Mouse (Mus musculus): ENCODE measurements at regions not wholly inside any gene's neighbourhood (a gene's known extent, or its start where the extent isn't known, plus 50 kb on each side); places are given as distances from the start of the nearest gene placed in this dataset.

DNA sequence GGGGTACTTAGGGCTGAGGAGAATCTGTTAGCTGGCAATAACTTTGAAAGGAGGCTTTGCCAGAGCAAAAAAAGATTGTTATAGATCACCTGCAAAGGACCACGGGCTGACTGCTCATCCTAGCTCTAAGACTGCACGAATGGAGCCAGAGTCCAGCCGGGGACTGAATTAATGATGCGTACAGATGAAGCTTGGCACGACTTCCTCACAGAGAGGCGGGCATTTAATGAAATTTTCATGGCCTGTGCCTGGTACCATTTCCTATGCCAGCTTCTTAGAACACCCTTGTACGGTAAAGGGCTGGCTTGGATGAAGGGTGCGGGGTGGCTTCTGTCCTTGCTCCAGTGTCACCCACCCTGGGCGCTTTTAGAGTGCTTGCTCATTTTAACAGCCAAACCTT is 166.0 kb upstream of the Prok2 start:
- DNase-seq (ENCODE audit: extremely low spot score in 1 of 2, low spot score in 2 of 2): no peak
- intact Hi-C loops (cut with DNase I): loop anchor here (10.0 kb wide), 1 partner anchor 393 kb away; the partner anchor contains the start of gene Rybp

DNA sequence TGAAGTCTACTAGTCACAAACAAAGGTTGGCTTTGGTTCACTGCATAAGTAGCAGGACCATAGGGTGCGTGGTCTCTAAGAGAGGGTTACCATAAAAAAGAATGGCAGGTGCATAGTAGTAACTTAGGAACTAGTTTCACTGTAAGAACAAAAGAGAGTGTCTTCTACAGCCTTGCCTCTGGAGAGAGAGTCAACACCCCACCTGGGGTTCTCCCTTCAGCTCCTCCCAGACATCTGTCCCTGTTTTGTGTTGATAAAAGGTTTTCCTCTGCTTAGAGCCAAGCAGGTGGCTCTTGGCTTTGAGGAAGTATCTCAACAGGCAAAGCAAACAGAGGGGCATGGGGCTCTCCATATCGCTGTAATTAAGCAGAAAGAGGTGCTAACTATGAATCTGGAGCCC is 165.6 kb upstream of the Prok2 start:
- intact Hi-C loops (cut with DNase I): loop anchor here (10.0 kb wide), 1 partner anchor 393 kb away; the partner anchor contains the start of gene Rybp
- DNase-seq (ENCODE audit: extremely low spot score in 1 of 2, low spot score in 2 of 2): no peak

DNA sequence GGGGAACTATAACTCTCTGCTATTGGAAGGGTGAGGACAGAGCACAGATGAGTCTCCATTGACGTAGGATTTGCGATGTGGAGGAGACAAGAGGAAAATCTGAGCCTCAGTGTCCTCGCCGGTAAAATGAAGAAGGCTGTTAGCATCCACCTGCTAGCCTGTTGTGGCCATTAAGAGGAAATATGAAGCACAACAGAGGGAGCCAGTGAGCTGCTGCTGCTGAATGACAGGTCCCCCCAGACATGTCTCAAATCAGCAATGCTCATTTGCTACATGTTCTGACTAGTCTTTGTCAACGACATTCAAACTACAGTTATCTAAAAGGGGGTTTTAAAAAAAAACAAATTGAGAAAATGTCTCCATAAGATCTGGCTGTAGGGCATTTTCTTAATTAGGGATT is 164.6 kb upstream of the Prok2 start:
- intact Hi-C loops (cut with DNase I): loop anchor here (10.0 kb wide), 1 partner anchor 394 kb away; the partner anchor contains the start of gene Rybp
- DNase-seq (ENCODE audit: extremely low spot score in 1 of 2, low spot score in 2 of 2): no peak

DNA sequence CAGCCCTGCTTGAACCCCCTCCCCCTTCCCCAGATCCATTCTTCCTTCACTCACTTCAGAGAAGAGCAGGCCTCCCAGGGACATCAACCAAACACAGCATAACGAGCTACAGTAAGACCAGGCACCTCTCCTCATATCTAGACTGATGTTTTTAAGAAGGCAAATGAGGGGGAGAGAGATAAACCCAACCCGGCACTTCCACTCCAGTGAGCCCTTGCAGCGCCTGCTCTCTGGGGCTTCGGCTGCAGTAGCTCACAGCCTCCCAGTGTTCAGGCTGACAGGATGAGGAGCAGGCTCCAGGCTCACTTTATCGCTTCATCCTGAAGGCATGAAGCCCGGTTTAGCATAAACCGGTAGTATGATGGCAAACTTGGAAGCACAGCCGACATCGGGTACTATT is 162.9 kb upstream of the Prok2 start:
- intact Hi-C loops (cut with DNase I): no loop called here
- DNase-seq (ENCODE audit: extremely low spot score in 1 of 2, low spot score in 2 of 2): no peak

DNA sequence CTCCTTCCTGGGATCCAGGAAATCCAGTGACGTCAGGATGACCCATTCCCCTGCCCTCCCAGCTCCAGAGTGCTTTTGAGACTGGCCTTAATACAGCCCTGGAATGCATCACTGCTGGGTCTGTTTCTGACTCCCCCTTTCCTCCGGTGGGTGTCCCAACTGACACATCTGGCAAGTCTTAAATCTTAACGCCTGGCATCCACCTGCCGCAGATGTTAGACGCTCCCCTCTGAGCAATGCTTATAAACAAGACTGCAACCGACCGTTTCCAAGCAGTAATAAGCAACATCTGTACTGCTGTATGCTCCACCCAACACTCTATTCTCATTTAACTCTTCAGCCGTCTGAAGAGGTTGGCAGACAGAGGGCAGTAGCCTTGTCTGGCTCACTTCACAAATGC is 161.7 kb upstream of the Prok2 start:
- intact Hi-C loops (cut with DNase I): no loop called here
- no peak for DNase-seq (ENCODE audit: extremely low spot score in 1 of 2, low spot score in 2 of 2)

DNA sequence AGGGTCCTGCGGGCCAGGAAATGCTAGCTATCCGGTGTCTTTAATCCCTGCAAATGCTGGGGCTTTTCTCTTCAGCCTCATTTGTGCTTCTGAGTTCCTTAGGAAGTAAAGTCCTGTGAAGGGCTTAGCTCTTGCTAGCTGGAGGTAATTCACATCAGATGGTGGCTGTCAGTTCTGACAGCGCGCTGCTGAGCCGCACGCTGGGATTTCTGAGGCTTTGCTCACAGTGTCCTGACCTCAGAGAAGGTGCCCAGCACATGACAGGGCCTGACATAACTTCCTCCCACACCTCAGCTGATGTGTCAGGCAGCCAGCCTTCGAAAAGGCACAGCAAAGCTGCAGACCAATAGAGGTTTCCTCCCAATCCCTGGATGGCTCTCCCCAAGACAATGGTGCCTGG is 158.6 kb upstream of the Prok2 start:
- intact Hi-C loops (cut with DNase I): no loop called here
- no peak for DNase-seq (ENCODE audit: extremely low spot score in 1 of 2, low spot score in 2 of 2)

DNA sequence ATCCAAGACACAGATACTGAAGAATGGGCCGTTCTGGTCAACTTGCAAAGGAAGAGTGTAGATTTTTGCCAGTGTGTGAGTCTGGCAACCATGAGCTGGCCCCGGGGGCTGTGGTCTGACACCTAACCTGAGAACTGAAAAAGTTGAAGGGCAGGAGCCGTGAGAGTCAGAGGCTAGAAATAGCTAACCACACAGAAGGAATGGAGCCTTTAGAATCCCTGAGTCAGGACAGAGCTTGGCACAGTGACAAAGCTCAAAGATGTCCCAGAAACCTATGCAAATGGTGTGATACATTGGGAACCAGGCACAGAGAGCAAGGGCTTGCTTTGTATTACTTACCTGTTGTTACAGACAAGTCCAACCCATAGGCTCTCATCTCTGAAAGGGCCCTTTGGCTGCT is 157.9 kb upstream of the Prok2 start:
- no peak for DNase-seq (ENCODE audit: extremely low spot score in 1 of 2, low spot score in 2 of 2)
- intact Hi-C loops (cut with DNase I): no loop called here

DNA sequence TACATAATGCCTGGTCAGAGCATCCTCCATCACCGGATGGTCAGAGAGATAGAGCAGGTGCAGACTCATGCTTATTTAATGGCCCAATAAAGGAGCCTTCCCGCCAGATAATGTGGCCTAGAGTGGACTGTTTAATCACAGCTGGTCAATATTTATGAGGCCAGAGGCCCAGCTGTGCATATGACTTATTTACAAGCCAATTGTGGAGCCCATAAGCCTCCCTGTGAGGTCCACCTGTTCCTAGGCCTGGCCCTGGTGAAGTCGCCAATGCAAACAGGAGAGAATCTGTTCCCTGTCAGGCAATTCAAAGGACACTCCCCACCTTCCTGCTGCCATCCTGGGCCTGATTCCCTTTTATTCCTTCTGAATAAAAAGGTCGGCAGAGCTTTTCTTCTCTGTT is 155.4 kb upstream of the Prok2 start:
- intact Hi-C loops (cut with DNase I): no loop called here
- no peak for DNase-seq (ENCODE audit: extremely low spot score in 1 of 2, low spot score in 2 of 2)

DNA sequence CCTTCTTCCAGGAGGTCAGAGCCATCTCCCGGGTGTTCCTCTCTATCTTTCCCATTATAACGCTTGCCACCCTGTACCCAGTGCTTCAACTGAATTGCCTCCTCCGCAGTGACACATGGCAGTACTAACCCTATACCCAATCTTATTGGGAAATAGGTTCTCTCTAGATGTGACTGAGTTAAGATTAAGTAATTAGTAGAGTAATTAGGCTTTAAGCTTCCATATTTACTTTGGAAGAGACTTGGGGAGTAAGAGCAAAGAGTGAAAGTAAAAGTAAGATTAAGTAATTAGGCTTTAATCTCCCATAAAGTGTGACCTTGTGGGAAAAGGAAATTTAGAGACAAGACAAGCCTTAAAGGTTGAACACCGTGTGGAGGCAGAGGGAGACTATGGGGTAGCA is 148.7 kb upstream of the Prok2 start:
- intact Hi-C loops (cut with DNase I): no loop called here
- no peak for DNase-seq (ENCODE audit: extremely low spot score in 1 of 2, low spot score in 2 of 2)

DNA sequence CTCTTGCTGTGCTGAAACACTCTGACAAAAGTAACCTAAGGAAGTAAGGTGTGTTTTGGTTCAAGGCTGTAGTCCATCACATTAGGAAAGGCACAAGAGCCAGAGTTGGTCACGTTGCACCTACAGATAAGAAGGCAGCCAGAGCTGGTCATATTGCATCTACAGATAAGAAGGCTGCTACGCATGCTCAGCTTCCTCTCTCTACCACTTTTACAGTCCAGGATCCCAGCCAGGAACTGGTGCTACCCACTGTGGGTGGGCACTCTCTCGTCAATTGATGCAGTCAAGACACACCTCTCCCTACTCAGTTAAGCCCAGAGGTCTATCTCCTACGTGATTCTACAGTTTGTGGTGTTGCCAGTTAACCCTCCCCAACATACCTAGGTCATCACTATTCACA is 147.8 kb upstream of the Prok2 start:
- intact Hi-C loops (cut with DNase I): no loop called here

DNA sequence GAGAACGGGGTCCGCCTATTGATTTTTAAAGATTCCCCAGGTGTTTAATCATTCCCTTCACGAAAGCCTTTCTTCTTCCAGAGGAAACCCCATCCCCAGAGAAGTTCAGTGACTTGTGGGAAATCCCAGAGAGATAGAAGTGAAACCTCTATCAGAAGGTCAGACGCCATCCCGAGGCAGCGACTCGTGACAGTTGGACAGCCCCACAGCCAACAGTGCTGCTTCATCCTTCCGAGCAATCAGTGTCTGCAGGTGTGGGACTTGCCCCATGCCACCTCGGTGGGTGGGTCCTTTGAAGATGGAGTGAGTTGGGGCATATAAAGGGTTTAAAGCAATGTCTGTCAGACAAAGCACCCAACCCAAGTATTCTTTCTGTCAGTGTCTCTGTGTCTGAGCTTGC is 139.9 kb upstream of the Prok2 start:
- intact Hi-C loops (cut with DNase I): no loop called here
- peak in 1 of 2 experiments; percentile 13 for DNase-seq (ENCODE audit: extremely low spot score in 1 of 2, low spot score in 2 of 2)

More for the DNA sequence above, 147.8 kb upstream of the Prok2 start:
- no peak for DNase-seq (ENCODE audit: extremely low spot score in 1 of 2, low spot score in 2 of 2)

DNA sequence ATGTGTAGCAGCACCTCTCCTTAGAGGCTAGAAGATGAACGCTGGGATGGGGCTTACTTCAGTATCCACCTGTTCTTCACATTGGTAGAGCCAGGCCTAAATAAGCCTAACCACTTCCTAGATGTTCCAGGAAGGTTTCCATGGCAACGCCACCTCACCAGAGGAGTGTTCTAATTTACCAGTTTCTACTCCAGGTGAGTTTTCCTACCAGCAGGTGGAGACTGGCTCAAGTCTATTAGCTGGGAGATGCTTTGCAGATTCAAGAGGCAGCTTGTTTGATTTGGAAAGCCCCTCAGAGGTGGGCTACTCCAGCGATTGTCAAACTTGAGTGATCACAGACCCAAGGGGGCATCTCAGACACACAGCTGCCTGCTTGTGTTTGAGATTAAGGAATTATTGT is 138.8 kb upstream of the Prok2 start:
- peak; percentile 28 to 37 for DNase-seq (ENCODE audit: extremely low spot score in 1 of 2, low spot score in 2 of 2)
- intact Hi-C loops (cut with DNase I): no loop called here

DNA sequence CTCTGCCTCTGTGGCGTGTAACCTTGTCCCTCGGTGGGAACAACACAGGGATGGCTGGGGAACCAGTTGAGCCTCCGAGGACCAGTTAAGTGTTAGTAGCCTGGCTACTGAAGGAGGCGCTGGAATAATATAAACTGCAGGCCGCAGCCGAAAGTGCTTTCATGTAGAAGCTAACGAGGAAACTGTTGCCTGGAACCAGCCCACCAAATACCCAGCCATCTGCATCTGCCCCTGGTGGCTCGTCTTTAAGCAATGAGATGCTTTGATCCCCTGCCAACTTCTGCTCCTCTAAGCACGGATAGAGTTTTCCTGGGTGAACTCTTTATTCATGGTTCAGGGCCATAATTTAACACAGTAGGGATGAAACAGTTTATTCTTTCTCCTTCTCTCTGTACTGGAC is 137.2 kb upstream of the Prok2 start:
- DNase-seq (ENCODE audit: extremely low spot score in 1 of 2, low spot score in 2 of 2): peak in 1 of 2 experiments; percentile 17
- intact Hi-C loops (cut with DNase I): no loop called here

DNA sequence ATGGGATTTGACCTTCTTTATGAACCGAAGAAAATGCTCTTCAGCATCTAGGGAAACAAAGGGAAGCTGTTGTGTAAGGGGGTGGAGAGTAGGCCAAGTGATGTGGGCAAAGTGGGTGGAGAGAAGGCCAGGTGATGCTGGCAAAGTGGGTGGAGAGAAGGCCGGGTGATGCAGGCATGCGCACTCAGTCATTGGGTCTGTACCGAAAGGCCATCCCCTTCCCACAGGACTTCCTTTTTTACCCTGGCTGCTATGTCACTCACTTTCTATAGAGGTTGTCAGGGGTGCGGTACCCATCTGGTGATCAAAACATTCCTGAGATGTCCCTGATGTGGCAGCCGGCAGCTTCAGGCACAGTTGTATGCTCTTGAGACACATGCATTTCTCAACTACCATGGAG is 131.2 kb upstream of the Prok2 start:
- intact Hi-C loops (cut with DNase I): no loop called here
- no peak for DNase-seq (ENCODE audit: extremely low spot score in 1 of 2, low spot score in 2 of 2)

DNA sequence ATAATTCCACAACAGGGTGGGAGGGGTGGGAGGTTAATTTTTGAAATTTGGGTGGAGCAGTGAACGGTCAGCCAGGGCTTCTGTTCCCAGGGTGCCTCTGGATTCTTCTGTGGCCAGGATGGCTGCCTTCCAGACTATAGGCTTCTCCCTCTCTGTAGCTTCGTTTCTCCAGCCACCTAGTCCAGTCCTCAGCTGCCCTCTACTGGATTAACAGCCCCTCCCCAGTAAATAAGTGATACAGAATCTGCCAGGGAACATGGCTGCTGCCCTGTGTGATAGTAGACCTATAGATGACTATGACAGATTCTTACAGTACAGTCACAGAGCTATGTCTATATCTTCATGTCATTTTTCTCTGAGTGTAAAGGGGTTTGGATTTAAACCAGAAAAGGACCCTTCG is 127.5 kb upstream of the Prok2 start:
- intact Hi-C loops (cut with DNase I): no loop called here
- no peak for DNase-seq (ENCODE audit: extremely low spot score in 1 of 2, low spot score in 2 of 2)

DNA sequence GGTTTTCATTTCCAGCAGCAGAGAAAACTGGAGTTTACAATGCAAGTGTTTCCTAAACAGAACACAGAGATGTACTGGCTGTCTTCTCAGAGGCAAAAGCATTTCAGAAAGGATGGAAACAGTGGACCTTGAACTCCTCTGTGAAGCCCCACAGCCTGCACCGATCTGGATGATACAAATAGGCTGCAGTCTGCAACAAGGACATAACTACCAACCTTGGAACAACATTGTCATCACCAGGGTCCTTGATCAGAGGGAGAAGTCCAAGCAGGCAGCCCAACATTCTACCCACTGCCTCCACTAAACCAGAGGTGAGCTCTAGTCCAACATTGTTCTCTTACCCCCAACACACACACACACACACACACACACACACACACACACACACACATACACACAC is 124.5 kb upstream of the Prok2 start:
- no peak for DNase-seq (ENCODE audit: extremely low spot score in 1 of 2, low spot score in 2 of 2)
- intact Hi-C loops (cut with DNase I): no loop called here

DNA sequence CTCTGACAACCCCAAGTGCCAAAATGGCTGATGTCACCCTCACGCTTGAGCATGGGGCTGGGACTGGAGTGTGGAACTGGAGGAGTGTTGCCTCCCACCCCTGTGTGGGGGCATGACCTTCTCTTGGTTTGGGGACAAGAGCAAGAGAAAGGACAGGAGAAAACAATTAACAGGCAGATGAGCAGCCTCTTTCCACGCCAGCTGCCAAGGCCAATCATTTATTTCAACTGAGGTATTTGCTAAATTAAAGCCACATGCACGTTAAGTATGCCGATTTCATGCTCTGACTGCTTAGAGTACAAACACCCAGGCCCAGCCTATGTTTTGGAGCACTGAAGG is 119.3 kb upstream of the Prok2 start:
- no peak for DNase-seq (ENCODE audit: extremely low spot score in 1 of 2, low spot score in 2 of 2)
- intact Hi-C loops (cut with DNase I): no loop called here

DNA sequence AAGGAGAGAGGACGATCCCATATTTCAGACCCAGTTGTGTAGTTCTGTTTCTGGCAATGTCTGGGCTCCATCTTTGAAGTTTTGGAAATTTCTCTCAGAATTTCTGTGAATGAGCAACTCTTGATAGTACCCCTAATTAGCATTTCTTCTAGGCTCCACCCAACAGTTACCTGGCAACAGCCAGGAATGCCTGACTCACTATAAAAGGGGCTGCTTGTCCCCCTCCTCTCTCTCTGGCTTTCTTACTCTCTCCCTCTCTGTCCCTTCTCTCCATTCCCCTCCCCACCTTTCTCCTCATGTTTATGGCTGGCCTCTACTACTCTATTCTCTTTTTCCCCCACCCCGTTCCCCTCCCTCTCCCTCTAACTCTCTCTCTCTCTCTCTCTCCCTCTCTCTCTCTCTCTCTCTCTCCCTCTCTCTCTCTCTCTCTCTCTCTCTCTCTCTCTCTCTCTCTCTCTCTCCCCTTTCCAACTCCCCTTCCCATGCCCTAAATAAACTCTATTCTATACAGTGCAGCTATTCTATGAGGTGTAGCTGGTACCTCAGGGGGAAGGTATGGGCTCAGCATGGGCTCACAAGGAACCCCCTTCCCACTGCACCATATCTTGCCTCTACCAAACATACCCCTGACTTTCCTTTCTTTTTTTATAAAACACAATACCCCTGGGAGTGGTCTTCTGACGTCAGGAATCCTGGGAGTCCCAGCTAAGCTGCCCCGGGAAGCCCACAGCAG is 118.7 kb upstream of the Prok2 start:
- intact Hi-C loops (cut with DNase I): no loop called here
- no peak for DNase-seq (ENCODE audit: extremely low spot score in 1 of 2, low spot score in 2 of 2)

DNA sequence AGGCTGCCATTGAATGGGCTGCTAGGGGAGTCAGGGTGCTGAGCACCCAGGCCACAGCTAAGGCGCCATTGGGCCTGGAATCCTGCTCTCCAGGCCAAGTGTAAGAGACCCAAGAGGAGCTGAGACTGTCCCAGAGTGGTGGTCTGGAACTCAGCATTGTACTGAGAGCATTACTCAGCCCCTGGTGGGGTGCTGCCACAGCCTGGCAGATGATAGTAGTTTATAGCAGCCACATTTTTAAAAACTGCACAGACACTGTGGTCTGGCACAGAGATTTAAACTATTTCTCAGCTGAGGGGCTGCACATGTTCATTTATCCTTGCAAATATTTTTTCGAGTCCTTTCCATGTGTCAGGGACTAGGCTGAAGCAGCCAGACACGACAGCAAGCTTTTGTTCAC is 117.3 kb upstream of the Prok2 start:
- intact Hi-C loops (cut with DNase I): no loop called here
- DNase-seq (ENCODE audit: extremely low spot score in 1 of 2, low spot score in 2 of 2): no peak

DNA sequence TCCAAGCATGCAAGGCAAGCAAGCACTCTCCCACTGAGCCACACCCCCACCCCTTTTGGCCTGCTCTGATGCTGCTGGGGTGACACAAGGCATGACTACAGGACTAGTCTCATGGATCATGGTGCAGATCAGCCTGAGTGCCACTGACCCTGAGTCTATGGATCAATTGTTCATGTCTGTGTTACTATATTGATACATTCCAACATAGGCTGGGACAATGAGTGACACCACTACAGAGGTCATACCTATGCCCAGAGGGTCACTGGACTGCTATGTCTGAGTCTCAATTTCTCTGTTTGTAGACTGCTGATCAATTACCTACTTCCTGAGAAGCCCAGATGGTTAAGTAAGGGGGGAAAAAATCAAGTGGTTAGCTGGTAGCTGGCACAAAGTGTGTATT is 116.5 kb upstream of the Prok2 start:
- intact Hi-C loops (cut with DNase I): no loop called here
- no peak for DNase-seq (ENCODE audit: extremely low spot score in 1 of 2, low spot score in 2 of 2)

DNA sequence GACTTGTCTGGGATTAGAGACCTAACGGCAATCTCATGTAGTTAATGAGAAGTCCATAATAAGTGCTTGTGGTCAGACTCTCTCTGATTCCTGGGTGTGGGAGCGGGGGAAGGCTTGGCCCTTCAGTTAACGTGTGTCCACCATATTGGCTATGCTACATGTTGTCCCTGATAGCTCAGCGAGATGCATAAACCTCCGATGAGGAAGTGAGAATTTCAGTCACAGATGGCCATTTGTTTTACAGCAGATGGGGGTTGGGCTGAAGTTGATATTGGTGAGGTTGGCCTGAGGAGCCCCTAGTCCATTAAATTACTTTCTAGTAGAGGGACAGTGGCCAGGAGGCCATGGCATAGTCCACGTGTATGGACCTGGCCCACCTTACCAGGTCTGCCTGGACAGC is 114.6 kb upstream of the Prok2 start:
- intact Hi-C loops (cut with DNase I): no loop called here
- DNase-seq (ENCODE audit: extremely low spot score in 1 of 2, low spot score in 2 of 2): no peak
